Comparison of ENCODE assay signal across 8 mouse cellular contexts in genomic region chr9:45829107-45829506, GRCm38 (mm10). TPM values are rescaled to one million over a fixed set of nuclear protein-coding genes. Genes with fewer than 3 reads are reported as not detected.
DNase-seq lines count a peak whose midpoint lies in the region; ATAC-seq and TF ChIP-seq lines count a peak whose summit lies in the region.

No protein-coding gene starts in this region.

- H3K4me2 ChIP-seq in forebrain, embryonic 16.5 days (ENCODE audit: low read length), result peak overlapping the region; percentile 96
- H3K4me2 ChIP-seq in hindbrain, embryonic 15.5 days, result peak overlapping the region; percentile 87

- no peaks in the 10 kb centered on the region for H3K36me3 ChIP-seq in forebrain, embryonic 16.5 days (ENCODE audit: control insufficient read depth, insufficient read depth)
- H3K36me3 ChIP-seq in hindbrain, embryonic 15.5 days, result no peaks in the 10 kb centered on the region

- intact Hi-C loops in left cerebral cortex, adult 2 months (cut with DNase I), result loop anchor here (2.0 kb wide), 1 partner anchor 416 kb away; no protein-coding TSS in a partner anchor

- H3K4me3 ChIP-seq in forebrain, embryonic 16.5 days (replicated peaks; ENCODE audit: low read length), result peak overlapping the region; percentile 57
- peak overlapping the region; percentile 52 for H3K4me3 ChIP-seq in hindbrain, embryonic 15.5 days
- H3K4me3 ChIP-seq in left cerebral cortex, adult 2 months, result peak overlapping the region; percentile 93

- no peaks in the 10 kb centered on the region for H3K27me3 ChIP-seq in forebrain, embryonic 16.5 days (replicated peaks; ENCODE audit: control insufficient read depth, insufficient read depth, low read length)
- H3K27me3 ChIP-seq in hindbrain, embryonic 15.5 days, result no peaks in the 10 kb centered on the region

- no peak overlapping the region for H3K27ac ChIP-seq in forebrain, embryonic 16.5 days (ENCODE audit: low read length)
- H3K27ac ChIP-seq in hindbrain, embryonic 15.5 days (replicated peaks), result no peak overlapping the region
- H3K27ac ChIP-seq in left cerebral cortex, adult 2 months, result no peak overlapping the region

- peak; percentile 79 for TF ChIP-seq CTCF in left cerebral cortex, adult 2 months (IDR thresholded peaks at IDR 0.05)

- 25% methylated on average over 10 of the region's 10 CpGs for WGBS in forebrain, embryonic 16.5 days
- WGBS in hindbrain, embryonic 15.5 days, result 26% methylated on average over 10 of the region's 10 CpGs

- peak; percentile 60 for ATAC-seq in forebrain, embryonic 16.5 days
- peak; percentile 35; the same call in 1 of the 2 replicates for ATAC-seq in hindbrain, embryonic 15.5 days (ENCODE audit: low FRiP score, low read depth)
- peak; percentile 37 for ATAC-seq in megakaryocyte, adult 5-6 weeks (ENCODE audit: poor library complexity, severe bottlenecking)

- DNase-seq in WW6 (ENCODE audit: low read depth, low spot score), result peak; percentile 85
- peak; percentile 82 for DNase-seq in cerebellum, adult 9-10 months
- DNase-seq in left cerebral cortex, adult 2 months (ENCODE audit: extremely low spot score in 1 of 2, low spot score in 2 of 2), result peak in 1 of 2 experiments; percentile 70
- DNase-seq in right cerebral cortex, adult 2 months (ENCODE audit: low spot score in 2 of 2), result peak; percentile 67 to 68
- DNase-seq in urinary bladder, postnatal 10 days (ENCODE audit: low spot score), result no peak

- peaks cover 8% of the 10 kb centered on the region for H3K4me1 ChIP-seq in forebrain, embryonic 16.5 days (replicated peaks; ENCODE audit: control insufficient read depth, insufficient read depth, low read length)
- peaks cover 19% of the 10 kb centered on the region for H3K4me1 ChIP-seq in hindbrain, embryonic 15.5 days (replicated peaks)

- H3K9ac ChIP-seq in forebrain, embryonic 16.5 days (replicated peaks; ENCODE audit: low read depth, low read length), result no peak overlapping the region
- H3K9ac ChIP-seq in hindbrain, embryonic 15.5 days, result no peak overlapping the region

- no peaks in the 10 kb centered on the region for H3K9me3 ChIP-seq in forebrain, embryonic 16.5 days (ENCODE audit: control insufficient read depth, low read length)
- H3K9me3 ChIP-seq in hindbrain, embryonic 15.5 days, result no peaks in the 10 kb centered on the region

RNA-seq across cellular contexts. Expression of gene Cep164, which starts 0.6 kb away (rescaled TPM):
- 11.6 and 17.9 TPM in 2 replicates for polyA plus RNA-seq in forebrain, embryonic 16.5 days (2015; fragmentation: Nextera tagmentation; extraction: Ambion mirVana)
- polyA plus RNA-seq in hindbrain, embryonic 15.5 days (2015; fragmentation: Nextera tagmentation; extraction: Ambion mirVana), result 14.8 and 14.9 TPM in 2 replicates
- 10 to 100 TPM; 13.7 to 16.5 TPM for total RNA-seq in left cerebral cortex, adult 2 months (2021)
- 11.1 and 11.9 TPM in 2 replicates for total RNA-seq in megakaryocyte, adult 5-6 weeks (2015)
- 9.8 and 16.3 TPM in 2 replicates for total RNA-seq in megakaryocyte, adult 5-6 weeks (2017)

RNA-seq across cellular contexts. Expression of gene Bace1, which starts 9.3 kb away (rescaled TPM):
- polyA plus RNA-seq in forebrain, embryonic 16.5 days (2015; fragmentation: Nextera tagmentation; extraction: Ambion mirVana), result 46.9 and 51.7 TPM in 2 replicates
- 52.2 and 53.1 TPM in 2 replicates for polyA plus RNA-seq in hindbrain, embryonic 15.5 days (2015; fragmentation: Nextera tagmentation; extraction: Ambion mirVana)
- 10 to 100 TPM; 77.3 to 79.5 TPM for total RNA-seq in left cerebral cortex, adult 2 months (2021)
- total RNA-seq in megakaryocyte, adult 5-6 weeks (2015), result 2.9 and 3.5 TPM in 2 replicates
- total RNA-seq in megakaryocyte, adult 5-6 weeks (2017), result 4.1 and 7.2 TPM in 2 replicates

Comparison
In these comparisons a context has a peak if more than half of its experiments do, and no peak if none do; other contexts are left out.
1. RNA of gene Bace1, which starts 9.3 kb away (total RNA-seq): 77.3 to 79.5 TPM in left cerebral cortex, adult 2 months; 2.9 to 7.2 TPM in megakaryocyte, adult 5-6 weeks; every median in the first group is over 4 times any median in the second.
2. Peak in every context shown above with its lines, with median percentiles within 50 percentile points of each other: ATAC-seq and H3K4me3 ChIP-seq.